Mouse (Mus musculus) NIH3T3 (cell line): ENCODE measurements around the gene Bcorl1.
"Not testable (repeated sequence)": the region's sequence is repeated elsewhere in the genome, so short reads cannot be mapped to it uniquely, and the experiment has no call there.

Source experiments
- DNase-seq: peaks from one replicate; pipeline ENCODE4 v3.0.0-alpha.2; 2012; ENCODE audit warnings: low read depth

Gene Bcorl1

GRCm38 (mm10) chrX:48399994-48400393 is 58.8 kb downstream of the Bcorl1 start:
- DNase-seq: no peak

- DNase-seq: peak; percentile 71
Measured at GRCm38 (mm10) chrX:48405141-48405540, 64.0 kb downstream of the Bcorl1 start.

GRCm38 (mm10) chrX:48409611-48410387 is 68.6 kb downstream of the Bcorl1 start:
- DNase-seq: peak; percentile 88

GRCm38 (mm10) chrX:48410388-48410776 is 69.2 kb downstream of the Bcorl1 start:
- DNase-seq: no peak

GRCm38 (mm10) chrX:48412629-48413028 is 71.5 kb downstream of the Bcorl1 start:
- DNase-seq: no peak

GRCm38 (mm10) chrX:48414291-48414690 is 73.1 kb downstream of the Bcorl1 start:
- no peak for DNase-seq

- DNase-seq: no peak
Measured at GRCm38 (mm10) chrX:48418417-48418816, 77.3 kb downstream of the Bcorl1 start.

- DNase-seq: peak; percentile 85
Measured at GRCm38 (mm10) chrX:48422986-48423385, 81.8 kb downstream of the Bcorl1 start.

GRCm38 (mm10) chrX:48423671-48424070 is 82.5 kb downstream of the Bcorl1 start:
- DNase-seq: peak; percentile 81

GRCm38 (mm10) chrX:48424583-48424982 is 83.4 kb downstream of the Bcorl1 start:
- peak; percentile 48 for DNase-seq

- DNase-seq: no peak
Measured at GRCm38 (mm10) chrX:48425280-48425679, 84.1 kb downstream of the Bcorl1 start.

GRCm38 (mm10) chrX:48428241-48428640 is 87.1 kb downstream of the Bcorl1 start:
- no peak for DNase-seq

- no peak for DNase-seq
Measured at GRCm38 (mm10) chrX:48428642-48429041, 87.5 kb downstream of the Bcorl1 start.

- DNase-seq: no peak
Measured at GRCm38 (mm10) chrX:48429100-48429499, 87.9 kb downstream of the Bcorl1 start.

- no peak for DNase-seq
Measured at GRCm38 (mm10) chrX:48429538-48429937, 88.4 kb downstream of the Bcorl1 start.

- no peak for DNase-seq
Measured at GRCm38 (mm10) chrX:48432599-48433526, 91.7 kb downstream of the Bcorl1 start.

GRCm38 (mm10) chrX:48433527-48433899 is 92.4 kb downstream of the Bcorl1 start:
- DNase-seq: no peak

- DNase-seq: no peak
Measured at GRCm38 (mm10) chrX:48434251-48434650, 93.1 kb downstream of the Bcorl1 start.

- peak; percentile 16 for DNase-seq
Measured at GRCm38 (mm10) chrX:48435477-48435900, 94.3 kb downstream of the Bcorl1 start.

- DNase-seq: not testable (repeated sequence)
Measured at GRCm38 (mm10) chrX:48436082-48436481, 94.9 kb downstream of the Bcorl1 start.

- DNase-seq: no peak
Measured at GRCm38 (mm10) chrX:48439036-48439435, 97.9 kb downstream of the Bcorl1 start.

GRCm38 (mm10) chrX:48441548-48441947 is 100.4 kb downstream of the Bcorl1 start:
- no peak for DNase-seq

GRCm38 (mm10) chrX:48441954-48442353 is 100.8 kb downstream of the Bcorl1 start:
- DNase-seq: peak; percentile 79
